Mouse (Mus musculus): ENCODE data around the gene Tomm7.

DNA sequence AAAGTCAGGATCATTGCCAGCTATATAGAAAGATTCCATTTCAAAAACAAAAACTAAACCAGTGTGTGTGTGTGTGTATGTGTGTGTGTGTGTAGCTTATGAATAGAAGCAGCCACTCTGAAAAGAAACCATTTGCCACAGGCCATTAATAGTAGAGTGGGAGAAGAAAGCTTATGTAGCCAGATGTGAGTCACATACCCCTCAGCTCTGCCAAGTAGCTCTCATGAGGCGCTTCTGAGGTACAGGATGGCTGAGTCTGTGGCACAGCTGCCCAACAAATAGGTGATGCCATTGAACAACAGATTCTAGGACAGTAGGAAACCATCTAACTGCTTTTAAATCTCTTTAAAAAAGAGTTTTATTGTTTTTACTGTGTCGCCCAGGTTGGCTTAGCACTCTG is 51.2 kb downstream of the Tomm7 start:
- no peak for TF ChIP-seq GATA1 (IDR thresholded peaks at IDR 0.05; ENCODE audit: borderline replicate concordance, low read length)
- no peak for TF ChIP-seq FLI1 (IDR thresholded peaks at IDR 0.05; ENCODE audit: low read length)

Data from megakaryocyte, embryonic 14.5 days (primary cell).